Mouse (Mus musculus) olfactory bulb, adult 2 months (tissue): ENCODE measurements around the gene Klhl5.

Experiments
- CTCF ChIP-seq: fragments of 200-500 bp; IDR thresholded peaks from 2 replicates; pipeline ENCODE4 v1.5.1; 2012; ENCODE audit warnings: low read depth, mild to moderate bottlenecking, low read length, moderate library complexity; ENCODE audit not compliant: insufficient read depth
- POLR2A ChIP-seq: fragments of 200-500 bp; IDR thresholded peaks from 2 replicates; pipeline ENCODE4 v1.6.1; 2012; ENCODE audit warnings: mild to moderate bottlenecking, low read depth, low read length, moderate library complexity; ENCODE audit not compliant: insufficient read depth

DNA sequence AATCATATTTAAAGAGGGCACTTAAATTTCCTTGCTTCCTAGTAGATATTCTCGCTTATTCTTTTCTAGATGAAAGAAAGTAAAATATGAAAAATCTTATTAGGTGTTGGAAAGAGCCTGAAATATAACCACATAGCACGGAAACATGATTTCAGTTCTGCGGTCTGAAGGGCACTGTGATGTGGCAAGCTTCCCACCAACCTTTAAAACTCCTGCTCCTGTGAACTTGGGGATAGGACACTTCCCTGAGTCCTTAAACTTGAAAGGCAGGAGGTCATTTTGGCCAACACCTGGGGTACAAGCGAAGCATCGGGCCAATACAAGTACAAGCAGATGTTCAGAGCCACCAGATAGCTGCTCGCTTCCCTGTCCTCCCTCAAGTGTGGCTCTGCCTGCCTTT, 42.4 kb downstream of the Klhl5 start:
- TF ChIP-seq POLR2A = no peak
- TF ChIP-seq CTCF = no peak
